Mouse (Mus musculus) cerebellum, postnatal 4 days (tissue): ENCODE measurements around the gene Uaca.
"Not testable (repeated sequence)": the region's sequence is repeated elsewhere in the genome, so short reads cannot be mapped to it uniquely, and the experiment has no call there.

Experiments
- DNase-seq, 2 experiments: peaks; one replicate each; pipeline ENCODE4 v3.0.0; 2022; ENCODE audit warnings: low spot score in 2 of 2, mixed read lengths in 1 of 2

The Uaca gene

DNA sequence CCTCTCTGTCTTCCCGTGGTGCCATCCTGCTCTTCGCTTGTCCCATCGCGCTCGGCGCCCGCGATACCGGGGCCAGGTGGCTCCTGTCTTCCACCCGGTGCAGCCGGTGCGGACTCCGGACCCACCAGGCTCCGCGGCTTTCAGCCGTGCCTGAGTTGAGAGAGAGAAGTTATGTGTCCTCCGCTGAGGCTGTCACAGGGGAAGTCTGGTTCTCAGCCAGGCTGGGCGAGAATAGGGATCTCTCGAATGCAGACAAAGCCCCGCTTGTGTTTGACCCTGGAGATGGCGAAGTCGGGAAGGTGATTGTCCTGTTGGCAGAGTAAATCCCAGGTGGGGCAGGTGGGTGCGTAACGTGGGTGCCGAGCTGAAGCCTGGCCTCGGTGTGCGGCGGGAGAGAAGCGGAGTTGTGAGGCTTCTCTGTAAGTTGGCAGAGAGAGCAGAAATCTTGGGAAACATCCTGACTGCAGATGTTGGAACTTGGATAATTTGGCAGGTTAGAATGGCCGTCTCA is 554 bp downstream of the Uaca start:
- DNase-seq: peak in 1 of 2 experiments; percentile 22

DNA sequence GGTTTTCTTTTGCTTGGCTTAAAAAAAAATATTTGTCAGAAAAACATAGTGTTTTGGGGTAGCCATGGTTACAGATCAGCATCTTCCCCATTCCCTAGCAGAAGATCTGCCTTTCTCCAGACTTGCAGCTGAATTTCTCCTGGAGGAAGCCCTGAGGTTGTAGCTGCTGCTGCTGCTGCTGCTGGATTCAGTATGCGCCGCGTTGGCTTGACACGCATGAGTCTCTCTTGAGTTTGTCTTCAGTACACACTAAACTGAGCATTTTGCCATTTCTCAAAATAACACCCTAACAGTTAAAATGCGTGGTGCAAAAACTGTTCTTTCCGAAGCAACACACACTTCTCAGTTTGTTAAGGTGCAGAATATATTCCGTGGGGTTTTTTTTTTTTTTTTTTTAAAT is 1.7 kb downstream of the Uaca start:
- DNase-seq: no peak

DNA sequence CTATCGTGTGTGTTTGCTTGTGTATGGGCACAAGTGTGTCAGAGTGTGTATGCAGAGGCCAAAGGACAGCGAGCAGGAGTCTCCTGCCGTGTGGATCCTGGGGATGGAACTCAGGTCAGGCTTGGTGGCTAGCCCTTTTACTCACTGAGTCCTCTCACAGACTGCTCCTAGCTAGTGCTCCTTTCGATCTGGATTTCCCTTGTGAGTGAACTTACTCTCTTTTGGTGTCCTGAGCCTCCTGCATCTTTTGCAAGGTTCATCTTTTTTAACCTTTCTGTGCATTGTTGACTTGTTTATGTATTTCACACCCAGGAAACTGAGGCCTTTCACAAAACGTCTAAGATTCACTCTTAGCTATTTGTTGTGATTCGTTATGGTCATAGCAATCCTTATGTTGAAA is 2.8 kb downstream of the Uaca start:
- no peak for DNase-seq

DNA sequence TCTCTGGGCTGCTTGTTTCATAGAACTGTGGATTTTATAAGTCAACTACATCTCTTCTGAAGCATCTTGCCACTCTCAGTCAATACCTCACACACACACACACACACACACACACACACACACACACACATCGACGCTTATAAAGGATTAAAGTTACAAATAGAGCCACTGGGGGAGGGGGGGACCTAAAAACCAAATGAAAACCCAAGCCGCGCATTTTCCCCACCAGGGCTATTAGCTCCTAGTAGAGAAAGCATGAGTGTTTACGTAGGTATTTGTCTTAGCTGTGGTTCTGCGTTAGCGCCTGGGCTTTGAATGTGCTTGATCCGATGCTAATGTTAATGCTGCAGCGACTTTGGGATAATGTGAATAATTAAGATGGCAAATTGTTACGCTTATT is 4.7 kb downstream of the Uaca start:
- no peak for DNase-seq

DNA sequence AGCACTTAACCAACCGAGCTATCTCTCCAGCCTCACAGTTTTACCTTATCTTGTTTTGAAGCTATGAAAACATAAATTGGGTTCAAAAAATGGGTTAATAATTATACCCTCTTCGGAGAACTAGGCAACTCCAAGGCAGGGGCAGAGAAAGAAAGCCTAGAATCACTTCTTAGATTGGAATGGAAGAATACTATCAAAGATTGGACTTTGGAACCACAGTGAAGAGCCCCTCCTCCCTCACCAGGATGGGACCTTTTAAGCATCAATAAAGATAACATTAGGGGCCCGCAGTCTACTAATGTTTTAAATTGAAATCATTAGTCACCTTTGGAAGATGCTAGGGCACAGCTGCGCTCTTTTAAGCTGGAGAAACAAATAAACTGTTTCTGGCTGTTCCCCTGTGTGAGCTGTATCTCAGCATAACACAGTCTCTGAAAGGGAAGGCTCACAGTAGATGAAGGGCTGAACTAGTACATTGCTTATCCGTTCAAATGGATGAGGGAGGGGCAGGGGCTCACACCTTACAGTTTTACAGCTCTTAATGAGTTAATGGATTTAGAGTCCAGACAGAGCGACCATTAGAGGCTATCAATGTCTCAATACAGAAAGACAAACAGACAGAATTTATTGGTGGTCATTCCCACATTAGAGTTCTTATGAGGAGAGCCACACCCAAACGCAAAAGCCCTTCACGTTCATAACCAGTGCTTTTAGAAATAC is 6.5 kb downstream of the Uaca start:
- DNase-seq: no peak

DNA sequence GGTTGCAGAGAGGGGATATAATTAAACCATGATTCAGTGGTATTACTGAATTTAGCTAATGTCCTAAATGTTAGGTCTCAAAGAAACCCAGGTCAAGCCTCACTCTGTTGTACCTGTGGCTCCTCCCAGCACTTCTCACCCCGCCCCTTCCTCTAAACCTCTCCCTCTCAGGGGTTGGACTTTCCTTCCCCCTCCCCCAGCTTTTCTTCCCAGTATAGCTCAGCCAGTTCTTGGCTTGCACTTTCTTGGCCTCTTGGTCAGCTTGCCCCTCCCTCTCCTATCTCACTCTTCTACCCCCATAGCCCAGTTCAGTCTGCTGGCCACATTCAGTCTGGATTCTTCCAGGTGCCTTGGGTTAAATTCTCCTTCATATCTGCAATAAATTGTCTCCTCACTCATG is 7.4 kb downstream of the Uaca start:
- no peak for DNase-seq

DNA sequence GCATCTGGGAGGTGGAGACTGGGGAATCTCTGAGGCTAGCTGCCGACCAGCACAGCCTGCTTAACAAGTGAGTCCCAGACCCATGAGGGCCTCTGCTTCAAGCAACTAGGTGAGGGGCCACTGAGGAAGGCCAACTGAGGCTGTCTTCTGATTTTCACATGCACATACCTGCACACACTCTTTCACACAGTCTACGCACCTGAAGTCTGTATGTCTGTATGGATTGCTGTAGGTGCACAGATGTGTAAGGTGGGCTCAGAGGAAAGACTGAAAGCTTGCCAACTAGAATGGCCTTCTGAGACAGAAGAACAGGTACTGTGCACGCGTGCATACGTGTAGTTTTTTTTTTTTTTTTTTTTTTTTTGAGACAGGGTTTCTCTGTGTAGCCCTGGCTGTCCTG is 8.0 kb downstream of the Uaca start:
- no peak for DNase-seq

DNA sequence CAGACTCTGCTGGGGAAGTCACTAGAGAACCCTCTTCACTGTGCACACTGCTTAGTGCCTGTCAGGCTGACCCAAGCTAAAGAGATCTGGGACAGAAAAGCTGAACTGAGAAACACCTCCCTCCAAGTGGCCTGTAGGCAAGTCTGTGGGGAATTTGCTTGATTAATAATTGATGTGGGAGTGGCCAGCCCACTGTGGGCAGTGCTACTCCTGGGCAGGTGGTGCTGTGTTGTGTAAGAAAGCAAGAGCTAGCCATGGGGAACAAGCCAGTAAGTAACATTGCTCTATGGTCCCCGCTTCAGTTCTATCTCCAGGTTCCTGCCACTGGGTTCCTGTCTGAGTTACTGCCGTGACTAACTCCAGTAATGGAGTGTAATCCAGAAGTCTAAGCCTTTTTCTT is 11.7 kb downstream of the Uaca start:
- DNase-seq: no peak

DNA sequence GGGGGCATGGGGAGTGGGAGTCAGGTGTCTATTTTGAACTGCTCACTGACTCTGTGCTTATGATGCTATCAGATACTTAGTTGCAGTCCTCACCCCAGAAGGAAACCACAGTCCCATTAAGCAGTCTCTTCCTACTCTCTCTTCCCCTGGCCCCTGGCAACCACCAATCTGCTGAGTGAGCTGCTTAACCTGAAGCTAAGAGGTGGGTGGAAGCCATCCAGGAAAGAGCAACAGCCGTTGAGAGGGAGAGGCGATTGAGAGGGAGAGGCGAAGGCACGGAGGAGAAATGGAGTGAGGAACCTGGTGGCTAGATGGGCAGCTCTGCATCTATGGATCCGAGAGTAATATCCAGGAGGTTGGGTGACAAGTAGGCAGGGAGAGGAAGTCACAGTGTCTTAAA is 13.7 kb downstream of the Uaca start:
- no peak for DNase-seq

DNA sequence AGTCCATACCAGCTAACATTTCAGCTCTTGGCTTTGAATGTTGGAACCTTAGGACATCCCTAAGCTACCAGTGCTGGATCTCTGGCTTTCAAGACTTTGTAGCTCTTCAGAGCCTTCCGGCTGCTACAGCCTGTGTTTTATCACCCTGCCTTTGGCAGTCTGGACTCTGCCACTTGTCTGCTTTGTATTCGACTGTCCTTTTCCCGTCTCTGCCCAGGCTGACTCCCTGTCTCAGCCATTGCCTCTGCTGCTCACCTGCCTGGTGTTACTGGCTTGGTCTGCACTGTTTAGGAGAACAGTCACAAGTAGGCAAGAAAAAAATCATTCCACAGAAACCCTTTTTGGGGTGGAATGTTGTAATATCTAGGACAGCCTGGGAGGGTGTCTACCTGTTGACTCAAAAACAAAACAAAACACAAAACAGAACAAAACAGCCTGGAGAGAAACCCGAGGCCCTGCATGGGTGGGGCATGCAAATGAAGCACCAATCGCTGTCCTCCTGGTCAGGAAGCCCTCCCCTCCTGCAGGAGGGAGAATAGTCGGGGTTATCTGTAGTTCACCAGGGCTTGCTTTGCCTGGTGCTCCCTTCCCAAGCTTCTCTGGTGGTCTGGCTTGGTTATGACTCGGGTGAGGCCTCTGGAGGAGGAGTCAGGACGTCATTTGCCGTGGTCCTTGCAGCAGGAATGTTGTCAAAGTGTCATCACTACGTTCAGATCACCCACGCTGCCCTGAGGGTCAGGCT is 19.0 kb downstream of the Uaca start:
- DNase-seq: no peak

DNA sequence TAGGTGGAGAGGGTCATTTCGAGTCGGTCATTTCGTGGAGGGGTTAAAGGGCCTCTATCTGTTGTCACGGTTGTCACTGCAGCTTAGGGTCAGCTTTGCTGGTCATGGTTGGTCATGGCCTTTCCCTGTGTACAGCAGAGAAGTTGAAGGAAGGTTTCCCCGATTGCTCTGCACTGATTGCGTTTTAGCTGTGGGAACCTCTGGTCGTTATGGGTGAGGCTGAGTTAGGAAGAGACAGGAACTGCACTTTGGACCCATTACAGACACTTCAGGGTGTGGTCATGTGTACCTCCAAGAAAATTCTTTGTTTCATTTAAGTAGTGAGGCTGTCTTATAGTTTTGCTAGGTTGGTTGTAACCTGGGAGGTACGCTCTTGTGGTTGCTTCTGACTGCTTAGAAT is 21.2 kb downstream of the Uaca start:
- DNase-seq: no peak

DNA sequence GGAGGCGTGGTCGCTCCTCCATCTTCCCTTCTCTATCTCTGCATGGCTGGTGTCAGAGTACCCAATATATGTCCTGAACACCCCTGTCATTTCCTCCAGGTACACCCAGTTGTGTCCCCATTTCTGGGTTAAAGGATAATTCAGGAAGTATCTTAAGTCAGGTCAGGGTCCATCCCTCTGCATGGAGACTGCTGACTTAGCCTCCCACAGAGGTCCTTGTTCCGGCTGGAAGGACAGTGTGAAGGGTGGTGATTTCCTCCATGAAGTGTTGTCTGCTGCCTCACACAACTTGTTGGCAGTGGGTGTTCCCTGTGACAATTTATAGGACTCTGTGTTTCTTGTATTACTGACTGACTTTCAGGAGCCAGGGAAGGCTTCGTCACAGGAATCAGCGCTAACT is 23.2 kb downstream of the Uaca start:
- no peak for DNase-seq

DNA sequence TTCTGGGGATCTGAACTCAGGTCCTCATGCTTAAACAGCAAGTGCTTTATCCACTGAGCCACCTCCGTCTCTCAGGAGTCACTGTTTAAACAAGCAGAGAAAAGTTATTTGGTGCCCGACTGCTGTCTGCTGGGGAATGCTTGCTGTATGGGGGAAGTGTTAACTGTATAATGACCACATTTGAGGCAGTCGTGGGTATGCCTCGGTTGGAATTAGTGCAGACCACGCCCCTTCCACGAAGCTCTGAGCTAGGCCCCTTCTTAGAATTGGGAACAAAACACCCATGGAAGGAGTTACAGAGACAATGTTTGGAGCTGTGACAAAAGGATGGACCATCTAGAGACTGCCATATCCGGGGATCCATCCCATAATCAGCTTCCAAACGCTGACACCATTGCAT is 24.2 kb downstream of the Uaca start:
- DNase-seq: not testable (repeated sequence)

DNA sequence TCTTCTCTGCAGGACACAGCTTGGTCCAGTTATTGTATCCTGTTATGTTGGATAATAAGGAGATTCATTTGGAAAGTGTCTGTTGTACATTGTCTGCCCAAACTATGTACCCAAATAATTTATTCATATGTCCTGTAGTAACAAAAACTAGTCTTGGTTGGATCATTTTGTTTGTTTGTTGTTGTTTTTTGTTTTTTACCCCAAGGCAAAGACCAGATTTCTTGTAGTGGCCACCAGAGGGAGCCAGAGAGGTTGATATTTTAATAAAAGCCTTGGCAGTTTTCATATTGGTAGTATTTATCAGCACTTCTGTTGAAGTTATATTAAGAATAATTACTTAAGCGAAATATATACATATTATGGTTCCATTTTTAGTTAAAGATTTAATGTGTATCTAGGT is 25.0 kb downstream of the Uaca start:
- DNase-seq: peak in 1 of 2 experiments; percentile 22

DNA sequence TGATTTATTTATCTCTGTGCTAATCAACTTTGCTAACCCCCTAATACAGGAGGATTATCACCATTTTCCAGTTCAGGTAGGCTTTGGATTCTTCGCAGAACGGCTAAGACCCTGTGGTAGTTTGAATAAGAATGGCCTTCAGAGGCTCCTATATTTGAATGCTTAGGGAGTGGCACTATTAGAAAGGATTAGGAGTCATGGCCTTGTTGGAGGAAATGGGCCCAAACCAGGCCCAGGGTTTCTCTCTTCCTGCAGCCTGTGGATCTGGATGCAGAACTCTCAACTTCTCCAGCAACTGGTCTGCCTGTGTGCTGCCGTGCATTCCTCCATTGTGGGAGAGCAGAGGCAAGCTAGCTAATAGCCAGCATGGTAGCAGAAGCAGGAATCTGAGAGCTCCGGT is 27.2 kb downstream of the Uaca start:
- DNase-seq: no peak

DNA sequence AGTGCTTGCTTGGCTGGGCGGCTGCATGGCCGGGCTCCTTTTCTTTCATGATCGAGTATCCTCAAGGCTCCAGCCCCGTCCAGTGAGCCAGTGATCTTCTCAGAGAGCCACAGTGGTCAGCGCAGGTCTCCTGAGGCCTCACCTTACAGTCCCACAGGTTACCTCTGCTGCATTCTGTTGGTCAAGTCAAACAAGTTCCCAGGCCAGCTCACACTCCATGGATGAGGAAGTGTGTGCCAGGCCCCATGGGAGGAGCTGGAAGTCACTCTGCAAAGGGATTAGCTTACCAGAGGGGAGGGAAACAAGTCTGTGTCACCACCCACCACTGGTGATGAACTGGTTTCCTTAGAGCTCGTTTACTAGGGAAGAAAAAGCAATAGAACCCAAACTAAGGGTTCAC is 28.3 kb downstream of the Uaca start:
- no peak for DNase-seq

DNA sequence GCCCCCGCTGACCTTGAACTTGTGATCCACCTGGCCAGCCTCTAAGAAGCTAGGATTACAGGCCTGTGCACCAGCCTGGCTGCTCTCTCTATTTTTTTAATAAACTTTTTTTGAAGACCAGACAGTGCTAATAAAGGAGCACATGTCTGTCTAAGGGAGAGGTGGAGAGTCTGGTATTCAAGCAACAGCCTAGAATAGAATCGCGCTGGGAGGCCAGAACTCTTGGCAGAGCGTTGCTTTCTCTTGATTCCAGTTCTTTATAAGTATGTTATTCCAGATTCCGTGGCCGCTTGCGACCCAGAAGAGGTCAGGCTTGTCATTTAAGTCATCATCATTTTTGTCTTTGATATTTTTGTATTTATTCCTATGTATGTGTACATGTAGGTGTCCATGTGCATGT is 31.2 kb downstream of the Uaca start:
- no peak for DNase-seq

DNA sequence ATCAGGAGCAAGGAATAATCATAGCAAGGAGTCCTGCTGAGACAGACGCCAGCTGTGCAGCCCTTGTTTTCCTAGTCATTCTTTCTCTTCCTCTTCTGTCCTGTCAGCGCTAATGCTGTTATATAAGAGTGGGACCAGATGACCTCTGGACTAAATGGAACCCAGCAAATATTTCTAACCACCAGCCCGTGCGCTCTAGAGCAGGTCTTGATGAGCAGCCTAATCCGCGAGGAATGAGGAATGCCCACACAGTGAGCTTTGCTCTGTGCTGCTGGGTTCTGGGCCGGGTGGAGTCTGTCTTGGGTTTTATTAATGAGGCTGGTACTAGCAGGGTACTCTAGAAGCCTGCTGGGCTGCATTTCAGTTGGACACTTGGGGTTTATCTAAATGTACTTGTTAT is 32.4 kb downstream of the Uaca start:
- DNase-seq: no peak

DNA sequence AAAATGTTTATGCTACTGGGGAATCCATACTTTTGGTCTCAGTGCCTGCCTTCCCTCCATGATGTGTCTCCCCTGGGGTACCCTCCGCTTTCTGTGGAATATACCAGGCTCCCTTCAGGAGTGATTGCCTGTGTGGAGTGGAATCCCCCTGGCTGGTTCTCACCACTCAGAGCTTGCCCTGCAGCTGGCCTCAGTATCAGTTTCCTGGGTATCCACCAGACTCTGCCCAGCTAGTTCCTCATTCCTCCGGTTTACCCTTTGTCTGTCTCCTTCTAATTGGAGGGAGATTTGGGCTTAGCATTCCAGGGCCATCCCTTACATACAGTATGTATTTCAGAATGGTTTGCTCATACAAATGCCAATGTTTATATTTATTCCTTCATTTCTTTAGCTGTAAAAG is 33.9 kb downstream of the Uaca start:
- DNase-seq: no peak

DNA sequence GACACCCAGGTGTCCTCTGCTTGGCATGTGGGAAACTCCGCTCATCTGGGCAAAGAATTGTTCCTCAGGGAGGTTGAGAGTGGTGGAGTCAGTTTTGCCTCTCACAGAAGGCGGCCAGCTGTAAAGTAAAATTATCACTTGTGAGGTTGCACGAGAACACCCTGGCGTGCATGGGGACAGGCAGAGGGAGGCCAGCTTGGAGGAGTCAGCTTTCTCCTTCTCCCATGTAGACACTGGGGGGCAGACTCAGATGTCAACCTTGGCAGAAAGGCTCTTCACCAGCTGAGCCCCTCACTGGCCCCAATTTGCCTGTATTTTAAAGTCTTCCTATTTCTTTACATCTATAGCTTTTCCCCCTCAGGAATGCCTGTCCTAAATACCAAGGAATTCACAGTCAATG is 35.3 kb downstream of the Uaca start:
- no peak for DNase-seq

DNA sequence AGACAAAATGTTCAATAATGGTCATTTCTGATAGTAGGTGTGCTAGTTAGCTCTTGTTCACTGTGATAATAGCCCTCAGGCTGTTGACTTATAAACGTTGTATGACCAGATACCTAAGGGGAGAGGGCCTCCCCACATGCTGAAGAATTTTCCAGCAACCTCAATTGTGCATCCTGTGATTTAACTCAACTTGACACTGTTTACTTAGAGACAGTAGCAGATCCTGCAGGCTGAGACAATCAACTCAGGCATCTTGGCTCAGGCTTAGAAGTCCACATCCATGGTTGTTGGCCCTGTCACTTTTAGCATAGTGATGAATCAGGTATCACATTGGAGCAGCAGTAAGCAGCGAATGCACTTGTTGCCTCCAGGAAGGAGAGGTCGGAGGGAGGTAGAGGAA is 35.7 kb downstream of the Uaca start:
- no peak for DNase-seq

DNA sequence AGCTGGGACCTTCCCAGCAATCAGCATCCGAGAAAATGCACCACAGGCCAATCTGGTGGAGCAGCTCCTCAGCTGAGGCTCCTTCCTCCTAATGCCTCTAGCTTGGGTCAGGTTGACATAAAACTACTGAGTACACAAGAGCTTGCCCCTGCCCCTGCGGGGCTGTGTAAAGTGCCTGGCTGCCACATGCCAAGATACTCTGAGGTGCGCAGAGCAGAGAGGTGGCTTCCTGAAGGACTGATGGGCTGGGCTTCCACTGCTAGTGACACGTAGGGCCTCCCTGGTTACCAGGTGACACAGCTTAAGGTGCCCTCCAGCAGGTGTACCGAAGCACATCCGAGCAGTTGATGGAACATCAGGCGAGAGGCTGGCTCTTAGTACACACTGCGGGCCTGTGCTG is 37.9 kb downstream of the Uaca start:
- DNase-seq: no peak

DNA sequence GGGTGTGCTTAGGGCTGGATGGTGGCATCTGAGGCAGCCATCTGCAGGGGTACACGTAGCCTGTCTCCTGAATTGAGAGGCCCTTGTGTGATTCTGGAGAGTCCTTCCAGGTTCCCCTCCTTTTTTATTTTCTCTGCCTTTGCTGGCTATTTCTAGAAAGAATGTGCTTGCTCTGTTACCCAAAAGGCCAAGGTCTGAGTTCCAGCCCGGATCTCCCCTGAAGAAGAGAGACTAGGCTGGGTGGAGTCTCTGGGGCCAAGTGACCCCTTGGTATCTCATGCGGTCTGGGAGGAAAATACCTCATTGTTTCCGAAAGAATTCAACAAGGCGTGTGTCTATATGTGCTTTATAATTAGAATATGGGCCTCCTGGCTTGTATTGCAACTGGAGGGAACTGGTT is 41.8 kb downstream of the Uaca start:
- no peak for DNase-seq

DNA sequence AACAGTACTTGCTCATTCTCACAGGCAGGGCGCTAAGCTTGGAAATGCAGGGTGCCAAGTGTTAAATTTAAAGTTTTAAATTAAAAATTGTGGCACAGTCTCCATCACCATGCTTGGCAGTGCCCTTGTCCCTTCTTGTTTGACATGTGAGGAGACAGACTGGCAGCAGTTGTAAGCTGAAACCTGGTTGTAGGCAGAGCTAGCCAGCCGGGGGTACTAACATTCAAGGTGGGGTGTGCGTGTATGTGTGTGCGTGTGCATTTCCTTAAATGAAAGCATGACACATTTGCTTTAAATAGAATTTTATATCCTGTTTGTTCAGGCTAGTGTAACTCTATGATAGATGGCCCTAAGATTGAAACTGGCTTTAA is 42.7 kb downstream of the Uaca start:
- no peak for DNase-seq
